Mouse (Mus musculus) thymus, adult 2 months (tissue): ENCODE data around the gene Fam240a. TPM values are rescaled to one million over a fixed set of nuclear protein-coding genes. Genes with fewer than 3 reads are reported as not detected.

Experiments used
- DNase-seq: peaks from one replicate; pipeline ENCODE4 v3.0.0; 2021
- H3K27ac ChIP-seq: fragments of 200-500 bp; 2 replicates; pipeline ENCODE4 v1.5.1; 2012; ENCODE audit warnings: low read length, control low read depth; ENCODE audit not compliant: control insufficient read depth, insufficient read depth
- H3K27me3 ChIP-seq: fragments of 200-500 bp; 2 replicates; pipeline ENCODE4 v1.6.1; 2012; ENCODE audit warnings: mild to moderate bottlenecking, low read length, moderate library complexity, mixed read lengths; ENCODE audit not compliant: control insufficient read depth, insufficient read depth
- H3K36me3 ChIP-seq: fragments of 200-500 bp; 2 replicates; pipeline ENCODE4 v1.6.1; 2012; ENCODE audit warnings: mild to moderate bottlenecking, low read length, moderate library complexity; ENCODE audit not compliant: control insufficient read depth, insufficient read depth
- H3K4me1 ChIP-seq: fragments of 200-500 bp; replicated peaks from 2 replicates; pipeline ENCODE4 v1.6.1; 2012; ENCODE audit warnings: low read length; ENCODE audit not compliant: control insufficient read depth, insufficient read depth
- H3K4me3 ChIP-seq: fragments of 200-500 bp; 2 replicates; pipeline ENCODE4 v1.5.1; 2012; ENCODE audit warnings: mild to moderate bottlenecking, low read length, control low read depth, moderate library complexity; ENCODE audit not compliant: control insufficient read depth, insufficient read depth
- CTCF ChIP-seq: fragments of 200-500 bp; IDR thresholded peaks from 2 replicates; pipeline ENCODE4 v1.5.1; 2012; ENCODE audit warnings: mild to moderate bottlenecking, control low read depth, low read length, moderate library complexity, borderline replicate concordance; ENCODE audit not compliant: control insufficient read depth, poor library complexity, insufficient read depth; ENCODE audit errors: extremely low read depth
- POLR2A ChIP-seq: fragments of 200-500 bp; IDR thresholded peaks from 2 replicates; pipeline ENCODE4 v1.6.1; 2012; ENCODE audit warnings: mild to moderate bottlenecking, low read length, control low read depth, moderate library complexity; ENCODE audit not compliant: control insufficient read depth, poor library complexity, insufficient read depth; ENCODE audit errors: extremely low read depth
- WGBS: fragments of 180-500 bp; shearing (Covaris S2); methylation state at CpG from one replicate; pipeline ENCODE4 v1.1.7; 2018; 5-methylcytosine and 5-hydroxymethylcytosine counted together
- polyA plus RNA-seq: library from polyadenylated mRNA; depleted of rRNA; stranded (reverse); fragments of >200 nt; gene quantifications from 2 replicates; pipeline ENCODE4 v1.2.3, GENCODE M21; 2012; rRNA removed

Fam240a gene
- 0.74 and 1.7 TPM in 2 replicates for polyA plus RNA-seq

- peak; percentile 37 for DNase-seq
- H3K27ac ChIP-seq: peak within 1 kb of the TSS; percentile 84
- H3K4me1 ChIP-seq: peaks cover 62% of the 10 kb centered on the region
- 74% methylated on average over 7 of the region's 7 CpGs for WGBS
- no peaks in the 10 kb centered on the region for H3K27me3 ChIP-seq
- no peaks in the 10 kb centered on the region for H3K36me3 ChIP-seq
- TF ChIP-seq POLR2A: no peak
- TF ChIP-seq CTCF: no peak
- H3K4me3 ChIP-seq: no peak within 1 kb of the TSS
Measured at GRCm38 (mm10) chr9:110916786-110917185, at the start of gene Fam240a. TSS of gene Fam240a (minus strand) at chr9:110916861.

GRCm38 (mm10) chr9:110965910-110966231 lies 49.2 kb upstream of the Fam240a start:
- no peak for TF ChIP-seq POLR2A
- TF ChIP-seq CTCF: no peak
- no peak overlapping the region for H3K27ac ChIP-seq
- no peaks in the 10 kb centered on the region for H3K4me1 ChIP-seq
- 69% methylated on average over 2 of the region's 2 CpGs for WGBS
- H3K27me3 ChIP-seq: no peaks in the 10 kb centered on the region
- no peak for DNase-seq
- no peaks in the 10 kb centered on the region for H3K36me3 ChIP-seq
- no peak overlapping the region for H3K4me3 ChIP-seq

GRCm38 (mm10) chr9:110965062-110965909 lies 48.6 kb upstream of the Fam240a start:
- H3K36me3 ChIP-seq: no peaks in the 10 kb centered on the region
- H3K4me1 ChIP-seq: no peaks in the 10 kb centered on the region
- H3K27me3 ChIP-seq: no peaks in the 10 kb centered on the region
- 94% methylated on average over 22 of the region's 22 CpGs for WGBS
- no peak overlapping the region for H3K27ac ChIP-seq
- DNase-seq: no peak
- H3K4me3 ChIP-seq: no peak overlapping the region
- TF ChIP-seq POLR2A (no peak), CTCF (no peak)

- 95% methylated on average over 8 of the region's 8 CpGs for WGBS
- DNase-seq: no peak
- H3K27me3 ChIP-seq: no peaks in the 10 kb centered on the region
- TF ChIP-seq CTCF (no peak), POLR2A (no peak)
- no peak overlapping the region for H3K27ac ChIP-seq
- no peaks in the 10 kb centered on the region for H3K36me3 ChIP-seq
- H3K4me1 ChIP-seq: no peaks in the 10 kb centered on the region
- H3K4me3 ChIP-seq: no peak overlapping the region
Measured at GRCm38 (mm10) chr9:110963566-110964115, 47.0 kb upstream of the Fam240a start.

GRCm38 (mm10) chr9:110961386-110961785 lies 44.7 kb upstream of the Fam240a start:
- 96% methylated on average over 8 of the region's 8 CpGs for WGBS
- Histone ChIP-seq H3K4me3 (no peak overlapping the region), H3K27ac (no peak overlapping the region), H3K4me1 (no peaks in the 10 kb centered on the region), H3K27me3 (no peaks in the 10 kb centered on the region), H3K36me3 (no peaks in the 10 kb centered on the region)
- DNase-seq: no peak
- TF ChIP-seq CTCF: no peak
- TF ChIP-seq POLR2A: no peak

GRCm38 (mm10) chr9:110960230-110961149 lies 43.8 kb upstream of the Fam240a start:
- Histone ChIP-seq H3K4me3 (no peak overlapping the region), H3K36me3 (no peaks in the 10 kb centered on the region), H3K27me3 (no peaks in the 10 kb centered on the region), H3K4me1 (no peaks in the 10 kb centered on the region), H3K27ac (no peak overlapping the region)
- WGBS: 96% methylated on average over 13 of the region's 13 CpGs
- DNase-seq: no peak
- TF ChIP-seq CTCF: no peak
- no peak for TF ChIP-seq POLR2A
